Mouse (Mus musculus) midbrain, postnatal 0 days (tissue): Measurements from ENCODE around the gene Capn15. TPM values are rescaled to one million over a fixed set of nuclear protein-coding genes. Genes with fewer than 3 reads are reported as not detected.

ENCODE experiments used
- ATAC-seq: fragments of 200-750 bp; cut with Nextera tagmentation; 2 replicates; pipeline ENCODE4 v1.8.0; 2017; ENCODE audit warnings: moderate number of reproducible peaks, mild to moderate bottlenecking, moderate TSS enrichment, moderate library complexity; ENCODE audit not compliant: low FRiP score
- DNase-seq: peaks from one replicate; pipeline ENCODE4 v3.0.0-alpha.2; 2015; ENCODE audit warnings: low spot score
- H3K27ac ChIP-seq: fragments of 300-500 bp; sonication (generic); 2 replicates; pipeline ENCODE4 v1.5.1; 2014; ENCODE audit warnings: low read depth, mild to moderate bottlenecking, low read length, mixed read lengths
- H3K27me3 ChIP-seq: fragments of 300-500 bp; sonication (generic); 2 replicates; pipeline ENCODE4 v1.6.1; 2014; ENCODE audit warnings: low read length, control low read depth, mixed read lengths; ENCODE audit not compliant: insufficient read depth
- H3K36me3 ChIP-seq: fragments of 300-500 bp; sonication (generic); 2 replicates; pipeline ENCODE4 v1.6.1; 2014; ENCODE audit warnings: low read length, control low read depth, mixed read lengths; ENCODE audit not compliant: insufficient read depth
- H3K4me1 ChIP-seq: fragments of 300-500 bp; sonication (generic); 2 replicates; pipeline ENCODE4 v1.6.1; 2014; ENCODE audit warnings: mild to moderate bottlenecking, control low read depth, antibody characterized with exemption, low read length, mixed read lengths; ENCODE audit not compliant: insufficient read depth
- H3K4me2 ChIP-seq: fragments of 300-500 bp; sonication (generic); 2 replicates; pipeline ENCODE4 v1.6.1; 2014; ENCODE audit warnings: low read depth, mild to moderate bottlenecking, low read length, mixed read lengths; ENCODE audit not compliant: poor library complexity, severe bottlenecking
- H3K4me3 ChIP-seq: fragments of 300-500 bp; sonication (generic); 2 replicates; pipeline ENCODE4 v1.5.1; 2014; ENCODE audit warnings: low read depth, mild to moderate bottlenecking, low read length, moderate library complexity
- H3K9ac ChIP-seq: fragments of 300-500 bp; sonication (generic); replicated peaks from 2 replicates; pipeline ENCODE4 v1.6.1; 2014; ENCODE audit warnings: mild to moderate bottlenecking, low read length, moderate library complexity, mixed read lengths; ENCODE audit not compliant: poor library complexity, severe bottlenecking
- H3K9me3 ChIP-seq: fragments of 300-500 bp; sonication (generic); 2 replicates; pipeline ENCODE4 v1.6.1; 2016; ENCODE audit warnings: low read length, control low read depth
- CTCF ChIP-seq: IDR thresholded peaks from 2 replicates; pipeline ENCODE4 v1.5.1; 2016; ENCODE audit warnings: antibody characterized with exemption, mild to moderate bottlenecking
- WGBS: fragments of 180-500 bp; shearing (Covaris S2); extraction: QIAGEN DNeasy Blood & Tissue Kit; methylation state at CpG from one replicate; pipeline ENCODE4 v1.1.7; 2014; 5-methylcytosine and 5-hydroxymethylcytosine counted together
- polyA plus RNA-seq: library from polyadenylated mRNA; unstranded; fragments of >200 nt; fragmentation: Nextera tagmentation; extraction: Ambion mirVana; gene quantifications from 2 replicates; pipeline ENCODE4 v1.2.1, GENCODE M21; 2015
- total RNA-seq: library from RNA; depleted of rRNA; stranded (reverse); fragments of >200 nt; gene quantifications from 2 replicates; pipeline ENCODE4 v1.2.3, GENCODE M21; 2014; rRNA removed

Capn15 gene
- 29.7 and 36.8 TPM in 2 replicates for total RNA-seq
- polyA plus RNA-seq: 14.7 and 20.1 TPM in 2 replicates

DNA sequence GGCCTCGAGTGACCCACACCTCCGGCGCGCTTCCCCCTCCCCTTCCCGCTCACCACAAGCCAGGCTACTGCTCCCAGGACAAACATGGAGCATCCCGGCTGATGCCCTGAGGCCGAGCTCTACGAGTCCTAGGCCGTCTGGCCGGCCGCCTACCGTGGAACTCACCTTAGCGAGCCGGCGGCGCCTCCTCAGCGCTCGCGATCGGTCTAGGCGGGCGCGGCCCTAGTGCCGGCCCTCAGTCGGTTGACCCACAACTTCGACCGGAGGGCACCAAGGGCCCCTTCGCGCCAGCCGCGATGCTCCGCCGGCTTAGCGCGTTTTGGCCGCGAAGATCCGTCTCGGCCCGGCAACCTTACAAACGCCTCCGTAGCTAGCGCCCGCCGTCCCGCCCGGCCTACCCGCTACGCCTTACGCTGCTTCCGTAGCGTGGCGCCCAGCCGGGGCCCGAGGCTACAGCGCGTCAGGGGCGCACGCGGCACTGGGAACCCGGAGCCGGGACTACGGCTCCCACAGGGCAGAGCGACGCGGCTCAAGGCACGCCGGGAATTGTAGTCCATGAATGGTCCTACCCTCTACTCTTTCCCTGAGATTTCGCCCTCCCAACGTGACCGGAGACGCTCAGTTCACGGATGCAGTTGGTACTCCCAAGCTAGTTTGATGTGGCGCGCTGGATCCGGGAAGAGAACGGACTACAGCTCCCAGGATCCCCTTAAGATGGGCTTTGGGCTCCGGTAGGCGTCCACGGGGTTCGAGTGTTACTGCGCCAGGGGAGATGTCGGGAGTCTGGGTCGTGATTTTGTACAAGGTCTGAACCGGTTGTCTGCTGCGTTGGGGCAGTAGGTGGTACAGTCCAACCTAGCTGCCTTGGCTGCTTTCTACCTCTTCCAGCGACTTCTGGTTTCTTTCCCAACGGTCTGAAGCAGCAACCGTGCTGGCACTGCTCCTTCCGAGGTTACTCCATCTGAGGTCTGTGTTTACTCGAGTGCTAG is at the start of gene Capn15:
Capn15 (minus strand) TSS at position 491 of the 989 bp plus-strand sequence.
- WGBS: under 1% methylated on average over 89 of the region's 91 CpGs
- Histone ChIP-seq H3K9ac (peak within 1 kb of the TSS; percentile 65), H3K4me3 (peak within 1 kb of the TSS; percentile 72), H3K4me1 (peaks cover 8% of the 10 kb centered on the region), H3K27ac (peak within 1 kb of the TSS; percentile 82), H3K9me3 (no peaks in the 10 kb centered on the region), H3K36me3 (peaks cover 12% of the 10 kb centered on the region), H3K4me2 (peak within 1 kb of the TSS; percentile 76), H3K27me3 (no peaks in the 10 kb centered on the region)
- TF ChIP-seq CTCF: no peak; the same call in 1 of the 2 replicates
- DNase-seq (peak; percentile 99), ATAC-seq (peak; percentile 97)

DNA sequence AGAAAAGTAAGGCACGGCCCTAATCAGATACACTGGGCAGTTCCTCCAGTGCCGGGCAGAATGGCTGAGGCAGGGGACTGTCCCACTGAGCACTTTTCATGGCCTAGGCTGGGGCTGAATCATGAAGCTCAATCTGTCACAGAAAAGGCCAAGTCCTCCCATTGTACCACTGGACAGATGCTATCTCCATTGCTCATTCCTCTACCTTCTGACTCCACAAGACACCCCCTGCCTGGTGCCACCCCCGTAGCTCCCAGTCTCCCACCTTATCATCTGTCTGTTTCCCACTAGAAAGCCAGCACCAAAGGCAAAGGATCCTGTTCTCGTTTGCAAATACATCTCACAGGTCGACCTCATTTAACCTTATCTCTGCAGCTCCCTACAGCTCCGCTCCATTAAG is 46.4 kb upstream of the Capn15 start:
- Histone ChIP-seq H3K4me2 (no peak overlapping the region), H3K9ac (no peak overlapping the region), H3K4me1 (no peaks in the 10 kb centered on the region), H3K27me3 (no peaks in the 10 kb centered on the region), H3K27ac (0 out of 2 replicates have a peak overlapping the region, but pooled peaks have one; percentile 27), H3K36me3 (peaks cover 26% of the 10 kb centered on the region), H3K4me3 (no peak overlapping the region), H3K9me3 (no peaks in the 10 kb centered on the region)
- 85% methylated on average over 6 of the region's 6 CpGs for WGBS
- no peak for ATAC-seq
- DNase-seq: no peak
- no peak for TF ChIP-seq CTCF

DNA sequence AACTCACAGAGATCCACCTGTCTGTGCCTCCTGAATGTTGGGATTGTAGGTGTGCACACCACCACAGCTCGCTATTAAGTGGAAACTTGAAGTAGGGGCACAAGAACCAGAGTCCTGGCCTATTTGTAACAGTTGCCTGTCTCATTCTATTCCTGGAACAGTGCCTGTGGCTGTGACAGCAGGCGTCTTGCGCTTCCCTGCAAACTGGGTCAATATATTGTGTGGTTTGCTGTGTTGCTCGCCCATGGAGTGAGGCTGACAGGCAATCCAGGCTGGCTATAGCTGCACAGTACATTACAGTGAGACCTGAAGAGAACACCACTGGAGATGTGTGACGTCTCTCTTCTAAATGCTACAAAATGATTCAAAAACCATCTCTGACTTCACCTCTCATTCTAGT is 46.0 kb upstream of the Capn15 start:
- ATAC-seq: no peak
- 81% methylated on average over 5 of the region's 5 CpGs for WGBS

DNA sequence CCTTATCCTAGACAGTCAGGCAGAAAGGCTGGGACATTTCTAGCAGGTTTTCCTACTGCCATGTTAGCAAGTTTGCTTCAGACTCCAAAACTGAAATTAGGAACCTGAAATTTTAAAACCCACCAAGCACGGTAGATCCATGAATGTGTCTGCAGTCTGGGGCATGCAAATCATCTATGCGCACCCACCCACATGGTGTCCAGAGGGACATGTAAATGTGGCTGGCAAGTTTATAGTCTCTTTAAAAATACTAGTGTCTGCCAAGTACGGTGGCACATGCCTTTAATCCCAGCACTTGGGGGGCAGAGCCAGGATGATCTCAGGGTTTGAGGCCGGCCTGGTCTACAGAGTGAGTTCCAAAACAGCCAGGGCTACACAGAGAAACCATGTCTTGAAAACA is 42.7 kb upstream of the Capn15 start:
- DNase-seq (no peak), ATAC-seq (no peak)
- no peak overlapping the region for H3K4me3 ChIP-seq
- H3K27ac ChIP-seq: no peak overlapping the region
- H3K36me3 ChIP-seq: peaks cover 6% of the 10 kb centered on the region; the same call in 1 of the 2 replicates
- no peak for TF ChIP-seq CTCF
- no peaks in the 10 kb centered on the region for H3K4me1 ChIP-seq
- H3K4me2 ChIP-seq: no peak overlapping the region
- no peaks in the 10 kb centered on the region for H3K9me3 ChIP-seq
- no peaks in the 10 kb centered on the region for H3K27me3 ChIP-seq
- no peak overlapping the region for H3K9ac ChIP-seq
- 72% methylated on average over 4 of the region's 4 CpGs for WGBS

More for the DNA sequence above, 46.0 kb upstream of the Capn15 start:
- Histone ChIP-seq H3K4me3 (no peak overlapping the region), H3K27me3 (no peaks in the 10 kb centered on the region), H3K9ac (no peak overlapping the region), H3K36me3 (peaks cover 26% of the 10 kb centered on the region), H3K4me1 (no peaks in the 10 kb centered on the region), H3K9me3 (no peaks in the 10 kb centered on the region), H3K4me2 (no peak overlapping the region), H3K27ac (no peak overlapping the region)
- no peak for TF ChIP-seq CTCF
- DNase-seq: peak; percentile 40

- no peaks in the 10 kb centered on the region for H3K4me1 ChIP-seq
- no peak for TF ChIP-seq CTCF
- no peak overlapping the region for H3K4me2 ChIP-seq
- peaks cover 3% of the 10 kb centered on the region; the same call in 1 of the 2 replicates for H3K36me3 ChIP-seq
- ATAC-seq: no peak
- no peak overlapping the region for H3K4me3 ChIP-seq
- H3K27ac ChIP-seq: no peak overlapping the region
- WGBS: 96% methylated on average over 9 of the region's 9 CpGs
- H3K9me3 ChIP-seq: no peaks in the 10 kb centered on the region
- no peaks in the 10 kb centered on the region for H3K27me3 ChIP-seq
- H3K9ac ChIP-seq: no peak overlapping the region
- no peak for DNase-seq
Observed at GRCm38 (mm10) chr17:26024674-26025073, 39.1 kb upstream of the Capn15 start.

- peaks cover 3% of the 10 kb centered on the region; the same call in 1 of the 2 replicates for H3K36me3 ChIP-seq
- 88% methylated on average over 8 of the region's 8 CpGs for WGBS
- no peak for ATAC-seq
Observed at GRCm38 (mm10) chr17:26023966-26024365, 38.4 kb upstream of the Capn15 start.

More at GRCm38 (mm10) chr17:26023966-26024365, 38.4 kb upstream of the Capn15 start:
- no peak for TF ChIP-seq CTCF
- Histone ChIP-seq H3K4me2 (no peak overlapping the region), H3K27ac (no peak overlapping the region), H3K9me3 (no peaks in the 10 kb centered on the region), H3K9ac (no peak overlapping the region), H3K27me3 (no peaks in the 10 kb centered on the region), H3K4me3 (no peak overlapping the region), H3K4me1 (no peaks in the 10 kb centered on the region)
- no peak for DNase-seq
